Mouse (Mus musculus) hindbrain, postnatal 0 days (tissue): ENCODE results near the gene Ccl9. TPM values are rescaled to one million over a fixed set of nuclear protein-coding genes. Genes with fewer than 3 reads are reported as not detected.

Experiments used
- ATAC-seq: fragments of 200-750 bp; cut with Nextera tagmentation; 2 replicates; pipeline ENCODE4 v1.8.0; 2017; ENCODE audit warnings: mild to moderate bottlenecking, moderate TSS enrichment, moderate library complexity
- DNase-seq: peaks from one replicate; pipeline ENCODE4 v3.0.0-alpha.2; 2015; ENCODE audit warnings: low spot score
- H3K27ac ChIP-seq: fragments of 300-500 bp; sonication (generic); 2 replicates; pipeline ENCODE4 v1.5.1; 2014; ENCODE audit warnings: mild to moderate bottlenecking
- H3K27me3 ChIP-seq: fragments of 300-500 bp; sonication (generic); 2 replicates; pipeline ENCODE4 v1.6.1; 2014; ENCODE audit warnings: low read length, mixed read lengths; ENCODE audit not compliant: insufficient read depth
- H3K36me3 ChIP-seq: fragments of 300-500 bp; sonication (generic); 2 replicates; pipeline ENCODE4 v1.6.1; 2014; ENCODE audit warnings: low read length, mixed read lengths; ENCODE audit not compliant: insufficient read depth
- H3K4me1 ChIP-seq: fragments of 300-500 bp; sonication (generic); 2 replicates; pipeline ENCODE4 v1.6.1; 2014; ENCODE audit warnings: antibody characterized with exemption, low read length, mixed read lengths; ENCODE audit not compliant: insufficient read depth
- H3K4me2 ChIP-seq: fragments of 300-500 bp; sonication (generic); 2 replicates; pipeline ENCODE4 v1.6.1; 2014; ENCODE audit warnings: low read depth, mild to moderate bottlenecking, low read length, moderate library complexity, mixed read lengths
- H3K4me3 ChIP-seq: fragments of 300-500 bp; sonication (generic); 2 replicates; pipeline ENCODE4 v1.5.1; 2014; ENCODE audit warnings: low read length
- H3K9ac ChIP-seq: fragments of 300-500 bp; sonication (generic); replicated peaks from 2 replicates; pipeline ENCODE4 v1.6.1; 2014; ENCODE audit warnings: mild to moderate bottlenecking, low read length, moderate library complexity, mixed read lengths
- H3K9me3 ChIP-seq: fragments of 300-500 bp; sonication (generic); 2 replicates; pipeline ENCODE4 v1.6.1; 2016; ENCODE audit warnings: low read length, mixed read lengths
- CTCF ChIP-seq: IDR thresholded peaks from 2 replicates; pipeline ENCODE4 v1.5.1; 2016; ENCODE audit warnings: antibody characterized with exemption, control low read depth, low read depth
- WGBS: fragments of 180-500 bp; shearing (Covaris S2); extraction: QIAGEN DNeasy Blood & Tissue Kit; methylation state at CpG from one replicate; pipeline ENCODE4 v1.1.7; 2014; 5-methylcytosine and 5-hydroxymethylcytosine counted together
- polyA plus RNA-seq: library from polyadenylated mRNA; unstranded; fragments of >200 nt; fragmentation: Nextera tagmentation; extraction: Ambion mirVana; gene quantifications from 2 replicates; pipeline ENCODE4 v1.2.1, GENCODE M21; 2015
- total RNA-seq: library from RNA; depleted of rRNA; stranded (reverse); fragments of >200 nt; gene quantifications from 2 replicates; pipeline ENCODE4 v1.2.3, GENCODE M21; 2014

Ccl9 gene
- total and polyA plus RNA-seq, 2 experiments from 2014 or later, result 1.9 TPM

- Histone ChIP-seq H3K9ac (no peak overlapping the region), H3K36me3 (no peaks in the 10 kb centered on the region), H3K4me1 (no peaks in the 10 kb centered on the region), H3K9me3 (no peaks in the 10 kb centered on the region), H3K27ac (no peak overlapping the region), H3K27me3 (no peaks in the 10 kb centered on the region), H3K4me2 (no peak overlapping the region), H3K4me3 (no peak overlapping the region)
- DNase-seq (no peak), ATAC-seq (no peak)
- TF ChIP-seq CTCF, result no peak
- WGBS, result 95% methylated on average over 2 of the region's 2 CpGs
Measured at GRCm38 (mm10) chr11:83570189-83570588, 8.2 kb downstream of the Ccl9 start.

GRCm38 (mm10) chr11:83569249-83569648 is 9.2 kb downstream of the Ccl9 start:
- H3K4me3 ChIP-seq, result no peak overlapping the region
- H3K9ac ChIP-seq, result no peak overlapping the region
- H3K4me2 ChIP-seq, result no peak overlapping the region
- no peak for DNase-seq
- TF ChIP-seq CTCF, result no peak
- no peaks in the 10 kb centered on the region for H3K27me3 ChIP-seq
- no peaks in the 10 kb centered on the region for H3K4me1 ChIP-seq
- no peaks in the 10 kb centered on the region for H3K9me3 ChIP-seq
- no peaks in the 10 kb centered on the region for H3K36me3 ChIP-seq
- WGBS, result 91% methylated on average over 7 of the region's 7 CpGs
- no peak for ATAC-seq
- H3K27ac ChIP-seq, result no peak overlapping the region

- Histone ChIP-seq H3K4me3 (no peak overlapping the region), H3K9me3 (no peaks in the 10 kb centered on the region), H3K4me1 (no peaks in the 10 kb centered on the region), H3K9ac (no peak overlapping the region), H3K36me3 (no peaks in the 10 kb centered on the region), H3K27ac (no peak overlapping the region), H3K4me2 (no peak overlapping the region), H3K27me3 (no peaks in the 10 kb centered on the region)
- 88% methylated on average over 3 of the region's 3 CpGs for WGBS
- no peak for TF ChIP-seq CTCF
- ATAC-seq (no peak), DNase-seq (no peak)
Measured at GRCm38 (mm10) chr11:83568786-83569185, 9.7 kb downstream of the Ccl9 start.

- H3K4me2 ChIP-seq, result no peak overlapping the region
- H3K27me3 ChIP-seq, result no peaks in the 10 kb centered on the region
- ATAC-seq, result no peak
- H3K4me1 ChIP-seq, result no peaks in the 10 kb centered on the region
- H3K27ac ChIP-seq, result no peak overlapping the region
- no peak overlapping the region for H3K4me3 ChIP-seq
- no peaks in the 10 kb centered on the region for H3K9me3 ChIP-seq
- TF ChIP-seq CTCF, result no peak
- 85% methylated on average over 9 of the region's 9 CpGs for WGBS
- no peak overlapping the region for H3K9ac ChIP-seq
- no peaks in the 10 kb centered on the region for H3K36me3 ChIP-seq
- DNase-seq, result no peak
Measured at GRCm38 (mm10) chr11:83568061-83568460, 10.4 kb downstream of the Ccl9 start.

GRCm38 (mm10) chr11:83567311-83567710 is 11.1 kb downstream of the Ccl9 start:
- H3K4me2 ChIP-seq, result no peak overlapping the region
- no peaks in the 10 kb centered on the region for H3K9me3 ChIP-seq
- no peaks in the 10 kb centered on the region for H3K27me3 ChIP-seq
- DNase-seq (no peak), ATAC-seq (no peak)
- H3K4me1 ChIP-seq, result no peaks in the 10 kb centered on the region
- H3K9ac ChIP-seq, result no peak overlapping the region
- H3K36me3 ChIP-seq, result no peaks in the 10 kb centered on the region
- 75% methylated on average over 7 of the region's 7 CpGs for WGBS
- no peak overlapping the region for H3K27ac ChIP-seq
- TF ChIP-seq CTCF, result no peak
- H3K4me3 ChIP-seq, result no peak overlapping the region

GRCm38 (mm10) chr11:83566617-83567016 is 11.8 kb downstream of the Ccl9 start:
- Histone ChIP-seq H3K27ac (no peak overlapping the region), H3K4me1 (no peaks in the 10 kb centered on the region), H3K9ac (no peak overlapping the region), H3K9me3 (no peaks in the 10 kb centered on the region), H3K4me2 (no peak overlapping the region), H3K36me3 (no peaks in the 10 kb centered on the region), H3K4me3 (no peak overlapping the region), H3K27me3 (no peaks in the 10 kb centered on the region)
- DNase-seq (no peak), ATAC-seq (no peak)
- no peak for TF ChIP-seq CTCF

- Histone ChIP-seq H3K27ac (no peak overlapping the region), H3K4me3 (no peak overlapping the region), H3K4me2 (no peak overlapping the region), H3K4me1 (no peaks in the 10 kb centered on the region), H3K36me3 (no peaks in the 10 kb centered on the region), H3K27me3 (no peaks in the 10 kb centered on the region), H3K9ac (no peak overlapping the region), H3K9me3 (no peaks in the 10 kb centered on the region)
- WGBS, result 72% methylated on average over 2 of the region's 2 CpGs
- no peak for TF ChIP-seq CTCF
- no peak for DNase-seq
- ATAC-seq, result no peak
Measured at GRCm38 (mm10) chr11:83563754-83564153, 14.7 kb downstream of the Ccl9 start.
